ENCODE assay signal across 20 mouse cellular contexts in genomic region chr11:120399319-120399718, GRCm38 (mm10). TPM values are rescaled to one million over a fixed set of nuclear protein-coding genes. Genes with fewer than 3 reads are reported as not detected.
"Had no signal": no experiment of that assay in that cellular context is flagged by ENCODE, and none has a peak within 500 bp of the region (broad histone marks: within the 10 kb centered on the region; RNA-seq: fewer than 3 reads in every experiment).

No protein-coding gene starts in this region.

- H3K9ac ChIP-seq: kidney, embryonic 15.5 days; midbrain, embryonic 12.5 days; neural tube, embryonic 13.5 days; stomach, embryonic 15.5 days had no signal

- H3K4me1 ChIP-seq: kidney, embryonic 15.5 days; limb, embryonic 10.5 days; midbrain, embryonic 12.5 days; neural tube, embryonic 13.5 days; stomach, embryonic 15.5 days had no signal

- H3K27ac ChIP-seq: kidney, embryonic 15.5 days; left cerebral cortex, adult 2 months; limb, embryonic 10.5 days; midbrain, embryonic 12.5 days; neural tube, embryonic 13.5 days; stomach, embryonic 15.5 days had no signal

- ATAC-seq: lung, postnatal 0 days; midbrain, embryonic 16.5 days had no signal

- H3K27me3 ChIP-seq: kidney, embryonic 15.5 days; megakaryocyte, embryonic 14.5 days; midbrain, embryonic 12.5 days; neural tube, embryonic 13.5 days; stomach, embryonic 15.5 days had no signal

- H3K4me2 ChIP-seq: kidney, embryonic 15.5 days; midbrain, embryonic 12.5 days; neural tube, embryonic 13.5 days; stomach, embryonic 15.5 days had no signal

- DNase-seq: kidney, adult 2 months; kidney, postnatal 14 days; lung, adult 2 months; lung, postnatal 36 days; retina, postnatal 1 day; right cerebral cortex, postnatal 14 days; thymus, adult 2 months; thymus, postnatal 25 days had no signal

- H3K9me3 ChIP-seq: kidney, embryonic 15.5 days; limb, embryonic 10.5 days; megakaryocyte, embryonic 14.5 days; midbrain, embryonic 12.5 days; neural tube, embryonic 13.5 days; stomach, embryonic 15.5 days had no signal

- H3K4me3 ChIP-seq: kidney, embryonic 15.5 days; left cerebral cortex, adult 2 months; limb, embryonic 10.5 days; megakaryocyte, embryonic 14.5 days; midbrain, embryonic 12.5 days; neural tube, embryonic 13.5 days; stomach, embryonic 15.5 days had no signal

RNA-seq across cellular contexts. Expression of gene Fscn2, which starts 38.0 kb away (rescaled TPM):
- polyA plus RNA-seq: large intestine, adult 2 months; spleen, adult 2 months had no signal

RNA-seq across cellular contexts. Expression of gene Tspan10, which starts 43.1 kb away (rescaled TPM):
- polyA plus RNA-seq: kidney, embryonic 15.5 days; limb, embryonic 10.5 days; lung, postnatal 0 days; midbrain, embryonic 12.5 days; midbrain, embryonic 16.5 days; neural tube, embryonic 13.5 days; stomach, embryonic 15.5 days; urinary bladder, adult 2 months had no signal
